Mouse (Mus musculus) kidney, adult 2 months (tissue): ENCODE results near the gene Cdkl4.

ENCODE experiments used
- CTCF ChIP-seq: fragments of 200-500 bp; conservative IDR thresholded peaks from 2 replicates; pipeline ENCODE4 v1.5.1; 2011; ENCODE audit warnings: low read depth, mild to moderate bottlenecking, control low read depth, low read length, moderate library complexity, mixed read lengths; ENCODE audit not compliant: insufficient read depth, insufficient read length
- POLR2A ChIP-seq: fragments of 200-500 bp; IDR thresholded peaks from one replicate; pipeline ENCODE4 v1.6.1; 2011; ENCODE audit warnings: low read depth, low read length, control low read depth

DNA sequence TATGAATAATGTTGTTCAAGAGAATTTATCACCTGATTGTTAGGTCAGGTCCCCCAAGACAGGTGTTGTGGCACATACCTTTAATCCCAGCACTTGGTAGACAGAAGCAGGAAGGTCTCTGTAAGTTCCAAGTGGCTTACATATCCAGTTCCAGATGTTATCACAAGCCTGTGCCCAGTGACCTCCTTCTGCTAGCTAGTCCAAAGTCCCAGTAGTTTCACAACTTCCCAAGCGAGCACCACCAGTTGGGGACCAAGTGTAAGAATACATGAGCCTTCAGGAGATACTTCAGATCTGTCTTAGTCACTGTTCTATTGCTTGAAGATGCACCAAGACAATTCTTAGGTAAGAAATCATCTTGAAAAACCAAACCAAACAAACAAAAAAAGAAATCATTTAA, 83.7 kb downstream of the Cdkl4 start:
- TF ChIP-seq POLR2A: no peak
- no peak for TF ChIP-seq CTCF
